Mouse (Mus musculus) hindbrain, embryonic 16.5 days (tissue): Measurements from ENCODE around the gene Kalrn. TPM values are rescaled to one million over a fixed set of nuclear protein-coding genes. Genes with fewer than 3 reads are reported as not detected.

Experiments used
- ATAC-seq: fragments of 200-750 bp; cut with Nextera tagmentation; 2 replicates; pipeline ENCODE4 v1.8.0; 2017; ENCODE audit warnings: moderate TSS enrichment, moderate library complexity
- H3K27ac ChIP-seq: fragments of 300-500 bp; sonication (generic); 2 replicates; pipeline ENCODE4 v1.5.1; 2014; ENCODE audit warnings: low read depth, mild to moderate bottlenecking, control low read depth, low read length, moderate library complexity
- H3K27me3 ChIP-seq: fragments of 300-500 bp; sonication (generic); replicated peaks from 2 replicates; pipeline ENCODE4 v1.6.1; 2014; ENCODE audit warnings: low read length; ENCODE audit not compliant: control insufficient read depth, insufficient read depth
- H3K36me3 ChIP-seq: fragments of 300-500 bp; sonication (generic); 2 replicates; pipeline ENCODE4 v1.6.1; 2014; ENCODE audit warnings: mild to moderate bottlenecking, low read length, moderate library complexity, mixed read lengths; ENCODE audit not compliant: control insufficient read depth, insufficient read depth
- H3K4me1 ChIP-seq: fragments of 300-500 bp; sonication (generic); 2 replicates; pipeline ENCODE4 v1.6.1; 2014; ENCODE audit warnings: low read depth, low read length; ENCODE audit not compliant: control insufficient read depth, insufficient read depth
- H3K4me2 ChIP-seq: fragments of 300-500 bp; sonication (generic); 2 replicates; pipeline ENCODE4 v1.6.1; 2014; ENCODE audit warnings: mild to moderate bottlenecking, low read length, control low read depth, moderate library complexity
- H3K4me3 ChIP-seq: fragments of 300-500 bp; sonication (generic); 2 replicates; pipeline ENCODE4 v1.5.1; 2014; ENCODE audit warnings: mild to moderate bottlenecking, low read length, control low read depth, moderate library complexity
- H3K9ac ChIP-seq: fragments of 300-500 bp; sonication (generic); 2 replicates; pipeline ENCODE4 v1.6.1; 2014; ENCODE audit warnings: low read depth, mild to moderate bottlenecking, control low read depth, low read length, moderate library complexity
- H3K9me3 ChIP-seq: fragments of 300-500 bp; sonication (generic); 2 replicates; pipeline ENCODE4 v1.6.1; 2014; ENCODE audit warnings: mild to moderate bottlenecking, low read length, moderate library complexity; ENCODE audit not compliant: control insufficient read depth
- WGBS: fragments of 180-500 bp; shearing (Covaris S2); extraction: QIAGEN DNeasy Blood & Tissue Kit; methylation state at CpG from one replicate; pipeline ENCODE4 v1.1.7; 2014; 5-methylcytosine and 5-hydroxymethylcytosine counted together
- polyA plus RNA-seq: library from polyadenylated mRNA; unstranded; fragments of >200 nt; fragmentation: Nextera tagmentation; extraction: Ambion mirVana; gene quantifications from 2 replicates; pipeline ENCODE4 v1.2.1, GENCODE M21; 2015

Kalrn gene
- polyA plus RNA-seq, 1 experiment from 2014 or later, result 20.9 TPM

DNA sequence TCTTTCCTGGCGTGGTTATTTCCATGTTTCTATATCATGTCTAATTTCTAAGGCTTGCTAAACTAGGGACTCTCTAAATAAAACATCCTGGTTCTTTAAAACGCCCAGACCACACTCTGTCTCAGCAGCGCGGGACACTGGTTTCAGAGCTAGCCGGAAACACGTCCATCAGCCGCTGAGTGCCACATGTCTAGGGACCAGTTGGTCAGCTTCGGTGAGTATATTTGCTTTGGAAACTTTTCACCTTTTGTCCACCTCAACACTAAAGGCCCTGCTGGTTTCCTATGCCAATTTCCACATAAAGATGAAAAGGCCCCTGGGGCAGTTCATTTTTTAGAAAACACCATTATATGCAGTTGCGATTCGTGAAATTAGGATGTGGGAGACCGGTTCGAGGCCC, 524.0 kb downstream of the Kalrn start:
- no peaks in the 10 kb centered on the region for H3K4me1 ChIP-seq
- no peaks in the 10 kb centered on the region for H3K27me3 ChIP-seq
- no peak overlapping the region for H3K4me2 ChIP-seq
- 92% methylated on average over 12 of the region's 12 CpGs for WGBS
- ATAC-seq, result no peak
- H3K36me3 ChIP-seq, result 0 out of 2 replicates have a peak, but pooled peaks cover 6% of the 10 kb centered on the region
- H3K4me3 ChIP-seq, result no peak overlapping the region
- no peak overlapping the region for H3K9ac ChIP-seq
- no peaks in the 10 kb centered on the region for H3K9me3 ChIP-seq
- H3K27ac ChIP-seq, result no peak overlapping the region

- no peak overlapping the region for H3K4me3 ChIP-seq
- H3K9ac ChIP-seq, result no peak overlapping the region
- no peak for ATAC-seq
- no peak overlapping the region for H3K27ac ChIP-seq
- 0 out of 2 replicates have a peak, but pooled peaks cover 4% of the 10 kb centered on the region for H3K36me3 ChIP-seq
- H3K4me2 ChIP-seq, result no peak overlapping the region
- H3K4me1 ChIP-seq, result no peaks in the 10 kb centered on the region
- WGBS, result 82% methylated on average over 4 of the region's 4 CpGs
- H3K9me3 ChIP-seq, result no peaks in the 10 kb centered on the region
- no peaks in the 10 kb centered on the region for H3K27me3 ChIP-seq
Observed at GRCm38 (mm10) chr16:34048232-34048631, 525.1 kb downstream of the Kalrn start.

- no peaks in the 10 kb centered on the region for H3K4me1 ChIP-seq
- whole genome bisulfite sequencing, result 69% methylated on average over 7 of the region's 7 CpGs
- H3K27ac ChIP-seq, result no peak overlapping the region
- ATAC-seq, result no peak
- no peak overlapping the region for H3K4me2 ChIP-seq
- H3K27me3 ChIP-seq, result no peaks in the 10 kb centered on the region
- H3K9me3 ChIP-seq, result no peaks in the 10 kb centered on the region
- H3K36me3 ChIP-seq, result 0 out of 2 replicates have a peak, but pooled peaks cover 2% of the 10 kb centered on the region
- H3K4me3 ChIP-seq, result no peak overlapping the region
- H3K9ac ChIP-seq, result no peak overlapping the region
Observed at GRCm38 (mm10) chr16:34047543-34047942, 525.8 kb downstream of the Kalrn start.

DNA sequence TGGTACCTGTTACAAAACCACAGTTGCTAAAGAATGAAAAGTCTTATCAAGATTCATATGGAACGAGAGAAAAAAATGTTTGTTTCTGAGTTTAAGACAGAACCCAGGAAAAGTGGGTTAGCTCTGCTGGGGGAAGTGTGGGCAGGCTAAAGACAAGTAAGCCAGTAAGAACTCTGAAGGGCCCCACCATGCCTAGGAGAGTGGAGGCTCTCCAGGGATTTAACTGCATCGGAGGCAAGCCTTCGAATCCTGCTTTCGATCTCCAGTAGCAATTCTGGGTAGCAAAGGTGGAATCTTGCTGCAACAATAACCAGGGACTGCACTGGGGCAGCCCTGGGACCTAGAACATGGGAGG, 526.3 kb downstream of the Kalrn start:
- 89% methylated on average over 4 of the region's 4 CpGs for WGBS
- Histone ChIP-seq H3K4me1 (no peaks in the 10 kb centered on the region), H3K27ac (no peak overlapping the region), H3K4me2 (no peak overlapping the region), H3K36me3 (0 out of 2 replicates have a peak, but pooled peaks cover 4% of the 10 kb centered on the region), H3K9me3 (no peaks in the 10 kb centered on the region), H3K9ac (no peak overlapping the region), H3K4me3 (no peak overlapping the region), H3K27me3 (no peaks in the 10 kb centered on the region)
- ATAC-seq, result no peak

GRCm38 (mm10) chr16:34046268-34047005, 526.9 kb downstream of the Kalrn start:
- 86% methylated on average over 13 of the region's 13 CpGs for WGBS

DNA sequence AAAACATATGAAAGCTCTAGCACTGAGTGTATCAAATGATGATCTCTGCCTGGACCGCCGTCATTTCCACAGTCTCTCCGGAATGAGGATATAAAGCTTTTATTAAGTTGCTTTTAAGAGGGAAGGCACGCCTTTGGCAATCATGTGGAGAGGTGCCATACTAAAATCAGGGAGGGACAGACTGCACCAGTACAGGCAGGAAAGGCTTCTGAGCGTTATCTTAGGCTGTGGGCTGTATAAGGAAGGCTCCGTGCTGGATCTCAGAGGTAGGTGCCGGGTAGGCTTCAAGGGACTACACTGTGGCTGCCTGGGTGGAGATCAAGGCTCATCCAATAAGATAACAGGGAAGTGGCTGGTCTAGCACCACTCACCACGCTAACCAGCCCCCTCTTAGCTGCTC, 528.8 kb downstream of the Kalrn start:
- WGBS, result 88% methylated on average over 8 of the region's 8 CpGs

More at GRCm38 (mm10) chr16:34046268-34047005, 526.9 kb downstream of the Kalrn start:
- Histone ChIP-seq H3K4me3 (no peak overlapping the region), H3K36me3 (0 out of 2 replicates have a peak, but pooled peaks cover 5% of the 10 kb centered on the region), H3K9ac (no peak overlapping the region), H3K4me2 (no peak overlapping the region), H3K27me3 (no peaks in the 10 kb centered on the region), H3K9me3 (no peaks in the 10 kb centered on the region), H3K4me1 (no peaks in the 10 kb centered on the region), H3K27ac (no peak overlapping the region)
- no peak for ATAC-seq

GRCm38 (mm10) chr16:34043048-34043795, 530.1 kb downstream of the Kalrn start:
- H3K9me3 ChIP-seq, result no peaks in the 10 kb centered on the region
- no peak overlapping the region for H3K27ac ChIP-seq
- no peaks in the 10 kb centered on the region for H3K4me1 ChIP-seq
- no peaks in the 10 kb centered on the region for H3K27me3 ChIP-seq
- H3K36me3 ChIP-seq, result peaks cover 14% of the 10 kb centered on the region; the same call in 1 of the 2 replicates
- no peak overlapping the region for H3K9ac ChIP-seq
- no peak overlapping the region for H3K4me2 ChIP-seq
- H3K4me3 ChIP-seq, result no peak overlapping the region
- no peak for ATAC-seq
- 88% methylated on average over 6 of the region's 6 CpGs for WGBS

More for the DNA sequence above, 528.8 kb downstream of the Kalrn start:
- 0 out of 2 replicates have a peak, but pooled peaks cover 5% of the 10 kb centered on the region for H3K36me3 ChIP-seq
- ATAC-seq, result no peak
- no peaks in the 10 kb centered on the region for H3K9me3 ChIP-seq
- H3K27me3 ChIP-seq, result no peaks in the 10 kb centered on the region
- H3K9ac ChIP-seq, result no peak overlapping the region
- H3K27ac ChIP-seq, result no peak overlapping the region
- no peak overlapping the region for H3K4me3 ChIP-seq
- no peaks in the 10 kb centered on the region for H3K4me1 ChIP-seq
- H3K4me2 ChIP-seq, result no peak overlapping the region

DNA sequence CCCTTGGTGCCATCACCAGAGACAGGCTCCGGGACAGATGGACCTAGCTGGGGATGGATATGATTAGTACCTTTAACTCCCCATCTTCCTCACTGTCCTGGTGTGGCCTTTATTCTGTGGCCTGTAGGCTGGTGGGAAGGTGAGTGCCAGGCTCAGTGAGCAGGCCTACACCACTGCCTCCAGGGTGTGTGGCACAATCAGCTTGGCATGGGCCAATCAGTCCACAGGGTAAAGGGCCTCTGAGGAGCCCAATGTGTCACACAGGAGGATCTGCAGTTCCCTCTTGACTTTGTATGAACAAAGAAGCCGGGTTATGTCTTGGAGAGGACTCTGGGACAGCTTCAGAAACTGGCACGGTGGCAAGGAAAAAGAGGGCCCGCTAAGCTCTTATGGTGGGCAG, 530.7 kb downstream of the Kalrn start:
- WGBS, result 98% methylated on average over 4 of the region's 4 CpGs
- H3K4me3 ChIP-seq, result no peak overlapping the region
- H3K9me3 ChIP-seq, result no peaks in the 10 kb centered on the region
- H3K36me3 ChIP-seq, result peaks cover 15% of the 10 kb centered on the region; the same call in 1 of the 2 replicates
- no peak overlapping the region for H3K9ac ChIP-seq
- no peak overlapping the region for H3K4me2 ChIP-seq
- H3K27ac ChIP-seq, result no peak overlapping the region
- ATAC-seq, result no peak
- H3K4me1 ChIP-seq, result no peaks in the 10 kb centered on the region
- H3K27me3 ChIP-seq, result no peaks in the 10 kb centered on the region

DNA sequence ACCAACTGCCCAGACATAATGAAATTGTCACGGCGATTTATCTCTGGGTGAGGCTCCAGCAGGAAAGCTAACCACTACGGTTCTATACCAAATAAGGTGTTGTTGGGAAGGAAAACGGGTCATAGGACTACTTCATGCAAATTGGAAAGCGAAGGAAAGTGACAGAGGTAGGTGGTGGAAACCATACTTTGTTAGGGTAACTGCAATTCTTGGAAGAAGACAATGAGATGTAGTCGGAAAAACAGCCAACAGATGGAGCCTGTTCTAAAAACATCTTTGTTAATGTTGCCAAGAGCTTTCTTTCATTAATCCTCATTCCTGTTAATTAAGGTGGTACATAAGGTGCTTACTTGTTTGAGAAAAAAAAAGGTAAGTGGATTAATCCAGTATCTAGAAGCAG, 533.1 kb downstream of the Kalrn start:
- H3K4me2 ChIP-seq, result no peak overlapping the region
- H3K9ac ChIP-seq, result no peak overlapping the region
- ATAC-seq, result no peak
- no peaks in the 10 kb centered on the region for H3K27me3 ChIP-seq
- no peaks in the 10 kb centered on the region for H3K9me3 ChIP-seq
- no peak overlapping the region for H3K4me3 ChIP-seq
- H3K27ac ChIP-seq, result no peak overlapping the region
- WGBS, result 73% methylated on average over 6 of the region's 6 CpGs
- H3K4me1 ChIP-seq, result no peaks in the 10 kb centered on the region
- peaks cover 15% of the 10 kb centered on the region; the same call in 1 of the 2 replicates for H3K36me3 ChIP-seq
